ENCODE assay signal across 14 mouse cellular contexts in genomic region chr11:113198586-113198985, GRCm38 (mm10).
A peak's percentile ranks its signal among the peaks of the same experiment; 100 is the strongest.
DNase-seq lines count a peak whose midpoint lies in the region; ATAC-seq and TF ChIP-seq lines count a peak whose summit lies in the region.
"Had no signal": no experiment of that assay in that cellular context is flagged by ENCODE, and none has a peak within 500 bp of the region (broad histone marks: within the 10 kb centered on the region; RNA-seq: fewer than 3 reads in every experiment).

No protein-coding gene starts in this region.

- DNase-seq in layer of hippocampus, adult 2 months (ENCODE audit: low spot score in 2 of 2): no peak
- DNase-seq in layer of hippocampus, postnatal 25 days (ENCODE audit: extremely low spot score in 1 of 2, low spot score in 1 of 2): no peak
- no peak for DNase-seq in midbrain, postnatal 0 days (ENCODE audit: low spot score)
- DNase-seq in ovary, adult 18-20 months (ENCODE audit: low spot score): no peak
- no peak for DNase-seq in cerebellum, postnatal 10 days
- no peak for DNase-seq in thymus, postnatal 36 days
- DNase-seq: adrenal gland, postnatal 14 days; cerebellum, adult 18-20 months; gastrocnemius, postnatal 10 days; heart, postnatal 4 days had no signal

- peak overlapping the region; percentile 85 for H3K4me2 ChIP-seq in forebrain, embryonic 12.5 days
- H3K4me2 ChIP-seq in hindbrain, embryonic 15.5 days: peak overlapping the region; percentile 81
- H3K4me2 ChIP-seq in midbrain, postnatal 0 days (ENCODE audit: low read depth, low read length, poor library complexity, severe bottlenecking): peak overlapping the region; percentile 88; the same call in 1 of the 2 replicates

- H3K27me3 ChIP-seq in forebrain, embryonic 12.5 days: peaks cover 9% of the 10 kb centered on the region; the same call in 1 of the 2 replicates
- no peaks in the 10 kb centered on the region for H3K27me3 ChIP-seq in hindbrain, embryonic 15.5 days
- no peaks in the 10 kb centered on the region for H3K27me3 ChIP-seq in midbrain, postnatal 0 days (ENCODE audit: insufficient read depth, low read length)

- WGBS in forebrain, embryonic 12.5 days: 86% methylated on average over 15 of the region's 15 CpGs
- 79% methylated on average over 15 of the region's 15 CpGs for WGBS in hindbrain, embryonic 15.5 days
- WGBS in midbrain, postnatal 0 days: 87% methylated on average over 15 of the region's 15 CpGs

- ATAC-seq in forebrain, embryonic 12.5 days (ENCODE audit: low FRiP score): no peak
- ATAC-seq in hindbrain, embryonic 15.5 days (ENCODE audit: low FRiP score, low read depth): no peak
- ATAC-seq in midbrain, postnatal 0 days (ENCODE audit: low FRiP score): no peak
- ATAC-seq: CD4-positive, CD25-positive, alpha-beta regulatory T cell, adult 4 months had no signal

- no peak overlapping the region for H3K9ac ChIP-seq in forebrain, embryonic 12.5 days
- no peak overlapping the region for H3K9ac ChIP-seq in hindbrain, embryonic 15.5 days
- H3K9ac ChIP-seq in midbrain, postnatal 0 days (replicated peaks; ENCODE audit: low read length, poor library complexity, severe bottlenecking): no peak overlapping the region

- no peaks in the 10 kb centered on the region for H3K9me3 ChIP-seq in forebrain, embryonic 12.5 days
- H3K9me3 ChIP-seq in hindbrain, embryonic 15.5 days: no peaks in the 10 kb centered on the region
- H3K9me3 ChIP-seq in midbrain, postnatal 0 days (ENCODE audit: low read length): no peaks in the 10 kb centered on the region
- H3K9me3 ChIP-seq: megakaryocyte, embryonic 14.5 days had no signal

- no peaks in the 10 kb centered on the region for H3K36me3 ChIP-seq in forebrain, embryonic 12.5 days (replicated peaks)
- no peaks in the 10 kb centered on the region for H3K36me3 ChIP-seq in hindbrain, embryonic 15.5 days
- no peaks in the 10 kb centered on the region for H3K36me3 ChIP-seq in midbrain, postnatal 0 days (ENCODE audit: insufficient read depth, low read length)

- no peak for TF ChIP-seq CTCF in layer of hippocampus, adult 2 months (conservative IDR thresholded peaks at IDR 0.05)
- TF ChIP-seq CTCF in midbrain, postnatal 0 days (IDR thresholded peaks at IDR 0.05): no peak

- no peak overlapping the region; the same call in 1 of the 2 replicates for H3K27ac ChIP-seq in layer of hippocampus, adult 2 months
- no peak overlapping the region for H3K27ac ChIP-seq in forebrain, embryonic 12.5 days
- no peak overlapping the region for H3K27ac ChIP-seq in hindbrain, embryonic 15.5 days (replicated peaks)
- no peak overlapping the region for H3K27ac ChIP-seq in midbrain, postnatal 0 days (ENCODE audit: low read depth, low read length)

- H3K4me1 ChIP-seq in forebrain, embryonic 12.5 days: peaks cover 32% of the 10 kb centered on the region
- peaks cover 37% of the 10 kb centered on the region for H3K4me1 ChIP-seq in hindbrain, embryonic 15.5 days (replicated peaks)
- H3K4me1 ChIP-seq in midbrain, postnatal 0 days (ENCODE audit: insufficient read depth, low read length): peaks cover 11% of the 10 kb centered on the region; the same call in 1 of the 2 replicates

- H3K4me3 ChIP-seq in layer of hippocampus, adult 2 months: peak overlapping the region; percentile 73
- H3K4me3 ChIP-seq in forebrain, embryonic 12.5 days (replicated peaks): no peak overlapping the region
- H3K4me3 ChIP-seq in hindbrain, embryonic 15.5 days: 0 out of 2 replicates have a peak overlapping the region, but pooled peaks have one; percentile 85
- H3K4me3 ChIP-seq in midbrain, postnatal 0 days (ENCODE audit: low read depth, low read length): no peak overlapping the region
- H3K4me3 ChIP-seq: megakaryocyte, embryonic 14.5 days had no signal

Comparison
In these comparisons a context has a peak if more than half of its experiments do, and no peak if none do; other contexts are left out.
1. H3K4me3 ChIP-seq: peak in layer of hippocampus, adult 2 months (single experiment) and hindbrain, embryonic 15.5 days (single experiment); none in forebrain, embryonic 12.5 days (single experiment) and midbrain, postnatal 0 days (single experiment).
2. Peak in every context shown above with its lines, with median percentiles within 50 percentile points of each other: H3K4me2 ChIP-seq.